Mouse (Mus musculus): ENCODE measurements around the gene Shc2. TPM values are rescaled to one million over a fixed set of nuclear protein-coding genes. Genes with fewer than 3 reads are reported as not detected.
A peak's percentile ranks its signal among the peaks of the same experiment; 100 is the strongest.

Gene Shc2
- polyA plus RNA-seq, 1 experiment from 2014 or later, result 8.5 TPM

GRCm38 (mm10) chr10:79682551-79682915 is 44.8 kb upstream of the Shc2 start:
- Histone ChIP-seq H3K4me2 (replicated peaks; ENCODE audit: low read depth, low read length) (peak overlapping the region; percentile 78), H3K4me3 (ENCODE audit: low read length) (peak overlapping the region; percentile 86), H3K36me3 (ENCODE audit: control insufficient read depth, insufficient read depth, low read length) (peaks cover 37% of the 10 kb centered on the region), H3K9ac (ENCODE audit: low read depth, low read length) (peak overlapping the region; percentile 83), H3K27ac (ENCODE audit: low read depth, low read length) (peak overlapping the region; percentile 76), H3K9me3 (ENCODE audit: control insufficient read depth, low read length) (no peaks in the 10 kb centered on the region), H3K27me3 (ENCODE audit: control insufficient read depth, insufficient read depth, low read length) (no peaks in the 10 kb centered on the region), H3K4me1 (ENCODE audit: control insufficient read depth, insufficient read depth, low read length) (peaks cover 24% of the 10 kb centered on the region)
- peak; percentile 4; the same call in 1 of the 2 replicates for ATAC-seq (ENCODE audit: low FRiP score, low TSS enrichment)
- WGBS, result 0% methylated on average over 9 of the region's 10 CpGs

GRCm38 (mm10) chr10:79681591-79682245 is 44.0 kb upstream of the Shc2 start, which contains the start of gene Cdc34:
Gene Cdc34, plus strand, starts transcription at chr10:79682195.
- peak within 1 kb of the TSS; percentile 78 for H3K4me2 ChIP-seq (replicated peaks; ENCODE audit: low read depth, low read length)
- peak; percentile 94 for ATAC-seq (ENCODE audit: low FRiP score, low TSS enrichment)
- under 1% methylated on average over 83 of the region's 84 CpGs for WGBS
- H3K27ac ChIP-seq (ENCODE audit: low read depth, low read length), result peak within 1 kb of the TSS; percentile 76
- H3K36me3 ChIP-seq (ENCODE audit: control insufficient read depth, insufficient read depth, low read length), result peaks cover 29% of the 10 kb centered on the region
- peak within 1 kb of the TSS; percentile 83 for H3K9ac ChIP-seq (ENCODE audit: low read depth, low read length)
- H3K4me3 ChIP-seq (ENCODE audit: low read length), result peak within 1 kb of the TSS; percentile 86
- H3K27me3 ChIP-seq (ENCODE audit: control insufficient read depth, insufficient read depth, low read length), result no peaks in the 10 kb centered on the region
- H3K4me1 ChIP-seq (ENCODE audit: control insufficient read depth, insufficient read depth, low read length), result peaks cover 24% of the 10 kb centered on the region
- H3K9me3 ChIP-seq (ENCODE audit: control insufficient read depth, low read length), result no peaks in the 10 kb centered on the region

- peak; percentile 36 for ATAC-seq (ENCODE audit: low FRiP score, low TSS enrichment)
- peaks cover 24% of the 10 kb centered on the region for H3K4me1 ChIP-seq (ENCODE audit: control insufficient read depth, insufficient read depth, low read length)
- 23% methylated on average over 11 of the region's 11 CpGs for WGBS
- peaks cover 23% of the 10 kb centered on the region for H3K36me3 ChIP-seq (ENCODE audit: control insufficient read depth, insufficient read depth, low read length)
- H3K27me3 ChIP-seq (ENCODE audit: control insufficient read depth, insufficient read depth, low read length), result no peaks in the 10 kb centered on the region
- H3K27ac ChIP-seq (ENCODE audit: low read depth, low read length), result peak overlapping the region; percentile 57
- H3K9me3 ChIP-seq (ENCODE audit: control insufficient read depth, low read length), result no peaks in the 10 kb centered on the region
- peak overlapping the region; percentile 64 for H3K4me2 ChIP-seq (replicated peaks; ENCODE audit: low read depth, low read length)
- peak overlapping the region; percentile 83; the same call in 1 of the 2 replicates for H3K9ac ChIP-seq (ENCODE audit: low read depth, low read length)
- H3K4me3 ChIP-seq (ENCODE audit: low read length), result peak overlapping the region; percentile 86
These were observed 43.1 kb upstream of the Shc2 start for GRCm38 (mm10) chr10:79680606-79681495.

- Histone ChIP-seq H3K9me3 (ENCODE audit: control insufficient read depth, low read length) (no peaks in the 10 kb centered on the region), H3K4me1 (ENCODE audit: control insufficient read depth, insufficient read depth, low read length) (peaks cover 20% of the 10 kb centered on the region), H3K27me3 (ENCODE audit: control insufficient read depth, insufficient read depth, low read length) (no peaks in the 10 kb centered on the region), H3K4me2 (replicated peaks; ENCODE audit: low read depth, low read length) (no peak overlapping the region), H3K9ac (ENCODE audit: low read depth, low read length) (no peak overlapping the region), H3K27ac (ENCODE audit: low read depth, low read length) (no peak overlapping the region), H3K36me3 (ENCODE audit: control insufficient read depth, insufficient read depth, low read length) (peaks cover 15% of the 10 kb centered on the region; the same call in 1 of the 2 replicates), H3K4me3 (ENCODE audit: low read length) (no peak overlapping the region)
- ATAC-seq (ENCODE audit: low FRiP score, low TSS enrichment), result no peak
- WGBS, result 65% methylated on average over 42 of the region's 44 CpGs
These were observed 37.8 kb upstream of the Shc2 start for GRCm38 (mm10) chr10:79675346-79676035.

GRCm38 (mm10) chr10:79673054-79673453 is 35.3 kb upstream of the Shc2 start:
- Histone ChIP-seq H3K4me1 (ENCODE audit: control insufficient read depth, insufficient read depth, low read length) (peaks cover 25% of the 10 kb centered on the region), H3K9ac (ENCODE audit: low read depth, low read length) (no peak overlapping the region), H3K36me3 (ENCODE audit: control insufficient read depth, insufficient read depth, low read length) (peaks cover 15% of the 10 kb centered on the region; the same call in 1 of the 2 replicates), H3K4me3 (ENCODE audit: low read length) (no peak overlapping the region), H3K27me3 (ENCODE audit: control insufficient read depth, insufficient read depth, low read length) (no peaks in the 10 kb centered on the region), H3K27ac (ENCODE audit: low read depth, low read length) (no peak overlapping the region), H3K9me3 (ENCODE audit: control insufficient read depth, low read length) (no peaks in the 10 kb centered on the region), H3K4me2 (replicated peaks; ENCODE audit: low read depth, low read length) (no peak overlapping the region)
- WGBS, result 85% methylated on average over 3 of the region's 3 CpGs
- no peak for ATAC-seq (ENCODE audit: low FRiP score, low TSS enrichment)

- ATAC-seq (ENCODE audit: low FRiP score, low TSS enrichment), result no peak
- Histone ChIP-seq H3K36me3 (ENCODE audit: control insufficient read depth, insufficient read depth, low read length) (peaks cover 15% of the 10 kb centered on the region; the same call in 1 of the 2 replicates), H3K4me1 (ENCODE audit: control insufficient read depth, insufficient read depth, low read length) (peaks cover 25% of the 10 kb centered on the region), H3K4me2 (replicated peaks; ENCODE audit: low read depth, low read length) (peak overlapping the region; percentile 15), H3K4me3 (ENCODE audit: low read length) (no peak overlapping the region), H3K9ac (ENCODE audit: low read depth, low read length) (no peak overlapping the region), H3K9me3 (ENCODE audit: control insufficient read depth, low read length) (no peaks in the 10 kb centered on the region), H3K27me3 (ENCODE audit: control insufficient read depth, insufficient read depth, low read length) (no peaks in the 10 kb centered on the region), H3K27ac (ENCODE audit: low read depth, low read length) (peak overlapping the region; percentile 68; the same call in 1 of the 2 replicates)
- WGBS, result 41% methylated on average over 3 of the region's 3 CpGs
These were observed 34.4 kb upstream of the Shc2 start for GRCm38 (mm10) chr10:79672088-79672455.

GRCm38 (mm10) chr10:79671396-79672087 is 33.8 kb upstream of the Shc2 start:
- peak overlapping the region; percentile 93 for H3K4me2 ChIP-seq (replicated peaks; ENCODE audit: low read depth, low read length)
- H3K4me3 ChIP-seq (ENCODE audit: low read length), result peak overlapping the region; percentile 56; the same call in 1 of the 2 replicates
- H3K9me3 ChIP-seq (ENCODE audit: control insufficient read depth, low read length), result no peaks in the 10 kb centered on the region
- ATAC-seq (ENCODE audit: low FRiP score, low TSS enrichment), result peak; percentile 15
- 21% methylated on average over 6 of the region's 6 CpGs for WGBS
- peaks cover 15% of the 10 kb centered on the region; the same call in 1 of the 2 replicates for H3K36me3 ChIP-seq (ENCODE audit: control insufficient read depth, insufficient read depth, low read length)
- peak overlapping the region; percentile 68; the same call in 1 of the 2 replicates for H3K27ac ChIP-seq (ENCODE audit: low read depth, low read length)
- H3K4me1 ChIP-seq (ENCODE audit: control insufficient read depth, insufficient read depth, low read length), result peaks cover 25% of the 10 kb centered on the region
- no peaks in the 10 kb centered on the region for H3K27me3 ChIP-seq (ENCODE audit: control insufficient read depth, insufficient read depth, low read length)
- peak overlapping the region; percentile 68; the same call in 1 of the 2 replicates for H3K9ac ChIP-seq (ENCODE audit: low read depth, low read length)

All from kidney, embryonic 14.5 days (tissue).